Mouse (Mus musculus): ENCODE measurements around the gene Cant1. TPM values are rescaled to one million over a fixed set of nuclear protein-coding genes. Genes with fewer than 3 reads are reported as not detected.

Cant1 gene
- total RNA-seq, 1 experiment, result 45.4 TPM

DNA sequence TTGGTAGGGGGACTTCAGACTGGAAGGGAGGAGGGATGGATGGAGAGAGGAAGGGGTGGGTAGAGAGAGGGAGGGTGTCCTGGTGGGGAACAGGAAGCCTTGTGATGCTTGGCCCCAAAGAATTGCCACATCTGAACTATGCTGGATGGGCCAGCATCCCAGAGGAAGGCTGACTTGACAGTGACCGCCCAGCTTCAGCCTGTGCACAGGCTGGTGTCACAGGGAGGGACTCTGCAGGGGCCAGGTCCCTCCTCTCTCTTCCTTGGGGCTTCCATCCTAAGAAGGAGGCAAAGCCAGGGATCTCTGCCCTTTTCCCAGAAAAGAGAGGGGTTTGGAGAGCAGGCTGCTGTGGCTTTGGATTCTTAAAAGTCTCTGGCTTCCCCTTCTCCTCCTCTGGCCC, 56.4 kb downstream of the Cant1 start:
- no peaks in the 10 kb centered on the region for H3K9me3 ChIP-seq (ENCODE audit: control insufficient read depth, insufficient read depth, low read depth, low read length)
- H3K9ac ChIP-seq (ENCODE audit: insufficient read depth, low read depth, low read length, poor library complexity, severe bottlenecking), result no peak overlapping the region
- H3K27ac ChIP-seq (ENCODE audit: insufficient read depth, low read depth, low read length, poor library complexity, severe bottlenecking), result no peak overlapping the region
- in situ Hi-C loops (cut with MboI; ENCODE audit: low sequenced_read_pairs in 2 of 2, unreplicated experiment in 2 of 2), result no loop called here
- H3K4me3 ChIP-seq (ENCODE audit: insufficient read depth in 1 of 2, low read depth in 1 of 2, low read length in 2 of 2, poor library complexity in 1 of 2, severe bottlenecking in 1 of 2), result no peak overlapping the region
- no peak for DNase-seq (ENCODE audit: low read depth, low spot score)
- no peaks in the 10 kb centered on the region for H3K36me3 ChIP-seq (ENCODE audit: control insufficient read depth, insufficient read depth, low read length, poor library complexity, severe bottlenecking)
- peaks cover 1 to 15% of the 10 kb centered on the region in 2 experiments; a peak in 1 of 4 replicates for H3K4me1 ChIP-seq (ENCODE audit: control insufficient read depth in 2 of 2, insufficient read depth in 2 of 2, low read length in 2 of 2, poor library complexity in 1 of 2)
- TF ChIP-seq HCFC1 (IDR thresholded peaks at IDR 0.05; ENCODE audit: borderline replicate concordance, insufficient read depth, low read length) (no peak), ZNF384 (IDR thresholded peaks at IDR 0.05; ENCODE audit: low read depth, low read length) (no peak), ZC3H11A (IDR thresholded peaks at IDR 0.05; ENCODE audit: borderline replicate concordance, low read depth, low read length) (no peak), MAFK (IDR thresholded peaks at IDR 0.05; ENCODE audit: insufficient read depth, low read depth, low read length) (no peak)

DNA sequence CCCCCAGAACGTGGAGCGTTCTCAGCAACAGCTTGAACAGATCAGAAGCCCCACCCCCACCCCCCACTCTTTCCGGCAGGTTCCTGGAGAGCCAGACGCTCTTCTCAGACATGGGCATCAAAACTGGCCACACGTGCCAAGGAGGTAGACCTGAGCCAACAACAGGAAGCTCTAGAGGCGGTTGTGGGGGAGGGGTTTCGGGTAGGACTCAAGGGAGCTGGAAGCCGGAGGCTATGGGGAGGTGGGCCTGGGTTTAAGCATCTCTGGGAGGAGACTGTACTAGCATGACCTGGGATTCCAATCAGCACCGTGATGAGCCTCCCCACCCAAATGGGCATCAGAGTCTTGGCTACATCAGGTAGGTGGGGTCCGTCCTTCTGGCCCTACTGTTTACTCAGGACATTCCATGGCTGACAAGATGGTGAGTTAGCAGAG, 58.0 kb downstream of the Cant1 start:
- H3K4me1 ChIP-seq (ENCODE audit: control insufficient read depth in 2 of 2, insufficient read depth in 2 of 2, low read length in 2 of 2, poor library complexity in 1 of 2), result peaks cover 1 to 14% of the 10 kb centered on the region in 2 experiments; a peak in 1 of 4 replicates
- H3K27ac ChIP-seq (ENCODE audit: insufficient read depth, low read depth, low read length, poor library complexity, severe bottlenecking), result no peak overlapping the region
- no peak overlapping the region for H3K4me3 ChIP-seq (ENCODE audit: insufficient read depth in 1 of 2, low read depth in 1 of 2, low read length in 2 of 2, poor library complexity in 1 of 2, severe bottlenecking in 1 of 2)
- no peak for DNase-seq (ENCODE audit: low read depth, low spot score)
- no peak for TF ChIP-seq ZC3H11A (IDR thresholded peaks at IDR 0.05; ENCODE audit: borderline replicate concordance, low read depth, low read length)
- no peak for TF ChIP-seq CHD2 (IDR thresholded peaks at IDR 0.05; ENCODE audit: low read depth, low read length)
- no peak for TF ChIP-seq ZNF384 (IDR thresholded peaks at IDR 0.05; ENCODE audit: low read depth, low read length)
- TF ChIP-seq HCFC1 (IDR thresholded peaks at IDR 0.05; ENCODE audit: borderline replicate concordance, insufficient read depth, low read length), result no peak
- no peak for TF ChIP-seq MAFK (IDR thresholded peaks at IDR 0.05; ENCODE audit: insufficient read depth, low read depth, low read length)
- in situ Hi-C loops (cut with MboI; ENCODE audit: low sequenced_read_pairs in 2 of 2, unreplicated experiment in 2 of 2), result no loop called here
- no peaks in the 10 kb centered on the region for H3K9me3 ChIP-seq (ENCODE audit: control insufficient read depth, insufficient read depth, low read depth, low read length)
- no peaks in the 10 kb centered on the region for H3K36me3 ChIP-seq (ENCODE audit: control insufficient read depth, insufficient read depth, low read length, poor library complexity, severe bottlenecking)
- no peak overlapping the region for H3K9ac ChIP-seq (ENCODE audit: insufficient read depth, low read depth, low read length, poor library complexity, severe bottlenecking)

DNA sequence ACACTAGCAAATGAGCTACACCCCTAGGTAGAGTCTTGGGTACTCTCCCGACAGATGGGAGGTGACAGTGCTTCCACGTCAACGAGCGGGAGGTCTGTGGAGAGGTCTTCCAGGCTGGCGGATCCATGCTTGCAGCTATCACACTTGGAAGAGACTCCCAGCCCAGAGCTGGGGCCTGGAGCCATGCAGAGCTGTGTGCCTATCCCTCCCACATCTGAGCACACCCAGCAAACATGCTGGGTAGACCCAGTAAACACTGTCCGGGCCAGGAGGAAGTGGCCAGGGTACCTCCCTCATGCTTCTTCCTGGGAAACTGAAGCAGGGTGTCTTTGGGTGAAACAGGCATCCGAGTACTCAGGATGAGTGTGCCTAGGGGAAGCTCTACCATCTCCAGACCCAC, 58.4 kb downstream of the Cant1 start:
- Histone ChIP-seq H3K9ac (ENCODE audit: insufficient read depth, low read depth, low read length, poor library complexity, severe bottlenecking) (no peak overlapping the region), H3K36me3 (ENCODE audit: control insufficient read depth, insufficient read depth, low read length, poor library complexity, severe bottlenecking) (no peaks in the 10 kb centered on the region), H3K4me3 (ENCODE audit: insufficient read depth in 1 of 2, low read depth in 1 of 2, low read length in 2 of 2, poor library complexity in 1 of 2, severe bottlenecking in 1 of 2) (no peak overlapping the region), H3K27ac (ENCODE audit: insufficient read depth, low read depth, low read length, poor library complexity, severe bottlenecking) (no peak overlapping the region), H3K9me3 (ENCODE audit: control insufficient read depth, insufficient read depth, low read depth, low read length) (no peaks in the 10 kb centered on the region), H3K4me1 (ENCODE audit: control insufficient read depth in 2 of 2, insufficient read depth in 2 of 2, low read length in 2 of 2, poor library complexity in 1 of 2) (peaks cover 2 to 18% of the 10 kb centered on the region in 2 experiments; a peak in 2 of 4 replicates)
- TF ChIP-seq HCFC1 (IDR thresholded peaks at IDR 0.05; ENCODE audit: borderline replicate concordance, insufficient read depth, low read length), result no peak
- TF ChIP-seq CHD2 (IDR thresholded peaks at IDR 0.05; ENCODE audit: low read depth, low read length), result no peak
- TF ChIP-seq ZC3H11A (IDR thresholded peaks at IDR 0.05; ENCODE audit: borderline replicate concordance, low read depth, low read length), result no peak
- no peak for TF ChIP-seq ZNF384 (IDR thresholded peaks at IDR 0.05; ENCODE audit: low read depth, low read length)
- no peak for TF ChIP-seq MAFK (IDR thresholded peaks at IDR 0.05; ENCODE audit: insufficient read depth, low read depth, low read length)
- in situ Hi-C loops (cut with MboI; ENCODE audit: low sequenced_read_pairs in 2 of 2, unreplicated experiment in 2 of 2), result no loop called here
- no peak for DNase-seq (ENCODE audit: low read depth, low spot score)

Other genes starting within 250 kb of the Cant1 start
- gene Cyth1, start 170.5 kb downstream of the Cant1 start, total RNA-seq (2012; rRNA removed), result 3.8 and 6.3 TPM in 2 replicates
- gene Usp36, start 128.8 kb downstream of the Cant1 start, total RNA-seq (2012; rRNA removed), result 41.7 and 45.5 TPM in 2 replicates
- 0.49 and 0.95 TPM in 2 replicates for gene Cep295nl, start 76.6 kb downstream of the Cant1 start, total RNA-seq (2012; rRNA removed)
- 24.0 and 52.4 TPM in 2 replicates for gene Timp2, start 63.3 kb downstream of the Cant1 start, total RNA-seq (2012; rRNA removed)
- 1.5 and 3.0 TPM in 2 replicates for gene Lgals3bp, start 17.0 kb downstream of the Cant1 start, total RNA-seq (2012; rRNA removed)
- 0.36 and 0.48 TPM in 2 replicates for gene C1qtnf1, start 9.1 kb upstream of the Cant1 start, total RNA-seq (2012; rRNA removed)
- 10.8 and 16.2 TPM in 2 replicates for gene Engase, start 57.7 kb upstream of the Cant1 start, total RNA-seq (2012; rRNA removed)